Mouse (Mus musculus) CH12.LX (cell line): ENCODE data around the gene Phf14. TPM values are rescaled to one million over a fixed set of nuclear protein-coding genes. Genes with fewer than 3 reads are reported as not detected.

Source experiments
- DNase-seq: peaks from one replicate; pipeline ENCODE4 v3.0.0-alpha.2; 2013; ENCODE audit errors: extremely low read depth
- H3K27ac ChIP-seq: 2 replicates; pipeline ENCODE4 v1.5.1; 2012; ENCODE audit warnings: low read depth, mild to moderate bottlenecking, control low read depth, moderate library complexity; ENCODE audit not compliant: insufficient read depth
- H3K27me3 ChIP-seq: replicated peaks from 2 replicates; pipeline ENCODE3; 2012; ENCODE audit warnings: inconsistent platforms
- H3K36me3 ChIP-seq, 2 experiments: replicated peaks in 1 of 2; 2 replicates each; pipeline versions ENCODE3 to v1.6.1; 2012; ENCODE audit warnings: inconsistent platforms in 1 of 2, low read length in 1 of 2, mild to moderate bottlenecking in 1 of 2, mixed read lengths in 1 of 2, moderate library complexity in 1 of 2; ENCODE audit not compliant: control insufficient read depth in 1 of 2, insufficient read depth in 1 of 2
- H3K4me1 ChIP-seq, 2 experiments: 2 replicates each; pipeline ENCODE4 v1.6.1; 2012; ENCODE audit warnings: inconsistent platforms in 1 of 2, moderate library complexity in 1 of 2; ENCODE audit not compliant: insufficient read depth in 2 of 2, control insufficient read depth in 1 of 2
- H3K4me2 ChIP-seq: 2 replicates; pipeline ENCODE4 v1.6.1; 2012; ENCODE audit warnings: low read depth, mild to moderate bottlenecking, control low read depth; ENCODE audit not compliant: poor library complexity, insufficient read depth, severe bottlenecking
- H3K4me3 ChIP-seq, 3 experiments: fragments of 150-350 bp in 1 of 3; sonication (generic) in 1 of 3; replicated peaks in 1 of 3; 2 replicates each; pipeline versions ENCODE3 to v1.5.1; 2011 to 2012; ENCODE audit warnings: low read depth in 2 of 3, low read length in 2 of 3, mild to moderate bottlenecking in 2 of 3, moderate library complexity in 2 of 3, control low read depth in 1 of 3, improper control_type of control experiment in 1 of 3, inconsistent platforms in 1 of 3, mixed read lengths in 1 of 3; ENCODE audit not compliant: poor library complexity in 1 of 3
- H3K79me2 ChIP-seq: replicated peaks from 2 replicates; pipeline ENCODE4 v1.6.1; 2012; ENCODE audit warnings: mild to moderate bottlenecking, moderate library complexity; ENCODE audit not compliant: control insufficient read depth, poor library complexity, insufficient read depth, severe bottlenecking; ENCODE audit errors: extremely low read depth
- H3K9ac ChIP-seq: 2 replicates; pipeline ENCODE4 v1.6.1; 2012; ENCODE audit warnings: low read depth, mild to moderate bottlenecking, control low read depth, moderate library complexity; ENCODE audit not compliant: insufficient read depth
- H3K9me3 ChIP-seq: replicated peaks from 2 replicates; pipeline ENCODE3; 2012; ENCODE audit warnings: low read length, inconsistent platforms, mixed read lengths
- BHLHE40 ChIP-seq: IDR thresholded peaks from 2 replicates; pipeline ENCODE4 v1.6.1; 2011; ENCODE audit warnings: mild to moderate bottlenecking, low read depth, low read length, improper control_type of control experiment
- CHD1 ChIP-seq: IDR thresholded peaks from 2 replicates; pipeline ENCODE4 v1.6.1; 2012; ENCODE audit warnings: low read depth, low read length, improper control_type of control experiment, inconsistent platforms
- CHD2 ChIP-seq: IDR thresholded peaks from 2 replicates; pipeline ENCODE4 v1.6.1; 2011; ENCODE audit warnings: low read length, improper control_type of control experiment
- CTCF ChIP-seq, 2 experiments: IDR thresholded peaks in 1 of 2; conservative IDR thresholded peaks in 1 of 2; 2 replicates each; pipeline ENCODE4 v1.5.1; 2011 to 2012; ENCODE audit warnings: low read depth in 2 of 2, low read length in 2 of 2, improper control_type of control experiment in 1 of 2, inconsistent platforms in 1 of 2, mild to moderate bottlenecking in 1 of 2, moderate library complexity in 1 of 2
- E2F4 ChIP-seq: IDR thresholded peaks from 2 replicates; pipeline ENCODE4 v1.6.1; 2011; ENCODE audit warnings: low read depth, low read length, improper control_type of control experiment; ENCODE audit not compliant: insufficient replicate concordance
- ELF1 ChIP-seq: IDR thresholded peaks from 2 replicates; pipeline ENCODE4 v1.6.1; 2014; ENCODE audit warnings: low read depth, mild to moderate bottlenecking, inconsistent platforms, low read length, improper control_type of control experiment
- EP300 ChIP-seq: IDR thresholded peaks from 2 replicates; pipeline ENCODE4 v1.6.1; 2011; ENCODE audit warnings: low read length, improper control_type of control experiment
- ETS1 ChIP-seq: conservative IDR thresholded peaks from 2 replicates; pipeline ENCODE4 v1.6.1; 2012; ENCODE audit warnings: low read depth, mild to moderate bottlenecking, inconsistent platforms, low read length, improper control_type of control experiment, moderate library complexity
- GABPA ChIP-seq: IDR thresholded peaks from 2 replicates; pipeline ENCODE4 v1.6.1; 2012; ENCODE audit warnings: low read depth, low read length, improper control_type of control experiment, inconsistent platforms; ENCODE audit not compliant: insufficient replicate concordance
- HCFC1 ChIP-seq: IDR thresholded peaks from 2 replicates; pipeline ENCODE4 v1.6.1; 2012; ENCODE audit warnings: low read depth, mild to moderate bottlenecking, inconsistent platforms, low read length, improper control_type of control experiment
- JUN ChIP-seq: IDR thresholded peaks from 2 replicates; pipeline ENCODE4 v1.6.1; 2011; ENCODE audit warnings: low read depth, mild to moderate bottlenecking, low read length, improper control_type of control experiment, moderate library complexity; ENCODE audit not compliant: insufficient read depth
- JUND ChIP-seq: conservative IDR thresholded peaks from 2 replicates; pipeline ENCODE4 v1.6.1; 2011; ENCODE audit warnings: low read depth, low read length, improper control_type of control experiment
- KAT2A ChIP-seq: IDR thresholded peaks from 2 replicates; pipeline ENCODE4 v1.6.1; 2012; ENCODE audit warnings: low read length, improper control_type of control experiment, inconsistent platforms; ENCODE audit not compliant: insufficient replicate concordance
- MAFK ChIP-seq: IDR thresholded peaks from 2 replicates; pipeline ENCODE4 v1.6.1; 2011; ENCODE audit warnings: low read length, improper control_type of control experiment; ENCODE audit not compliant: insufficient replicate concordance
- MAX ChIP-seq: IDR thresholded peaks from 2 replicates; pipeline ENCODE4 v1.6.1; 2011; ENCODE audit warnings: low read length, improper control_type of control experiment
- MAZ ChIP-seq: IDR thresholded peaks from 2 replicates; pipeline ENCODE4 v1.6.1; 2012; ENCODE audit warnings: low read depth, mild to moderate bottlenecking, inconsistent platforms, low read length, improper control_type of control experiment, moderate library complexity
- MEF2A ChIP-seq: IDR thresholded peaks from 2 replicates; pipeline ENCODE4 v1.6.1; 2014; ENCODE audit warnings: low read depth, mild to moderate bottlenecking, inconsistent platforms, low read length, improper control_type of control experiment, borderline replicate concordance
- MXI1 ChIP-seq: IDR thresholded peaks from 2 replicates; pipeline ENCODE4 v1.6.1; 2011; ENCODE audit warnings: mild to moderate bottlenecking, low read depth, low read length, improper control_type of control experiment
- MYC ChIP-seq: IDR thresholded peaks from 2 replicates; pipeline ENCODE4 v1.6.1; 2011; ENCODE audit warnings: low read depth, mild to moderate bottlenecking, improper control_type of control experiment, low read length
- NELFE ChIP-seq: IDR thresholded peaks from 2 replicates; pipeline ENCODE4 v1.6.1; 2011; ENCODE audit warnings: low read depth, low read length, improper control_type of control experiment
- NRF1 ChIP-seq: IDR thresholded peaks from 2 replicates; pipeline ENCODE4 v1.6.1; 2014; ENCODE audit warnings: low read depth, mild to moderate bottlenecking, inconsistent platforms, low read length, improper control_type of control experiment, moderate library complexity
- PAX5 ChIP-seq: IDR thresholded peaks from 2 replicates; pipeline ENCODE4 v1.6.1; 2012; ENCODE audit warnings: low read length, inconsistent platforms, mixed read lengths
- POLR2A ChIP-seq: IDR thresholded peaks from 2 replicates; pipeline ENCODE4 v1.6.1; 2011; ENCODE audit warnings: low read depth, mild to moderate bottlenecking, improper control_type of control experiment, low read length
- POLR2AphosphoS2 ChIP-seq: IDR thresholded peaks from 2 replicates; pipeline ENCODE4 v1.6.1; 2011; ENCODE audit warnings: low read depth, low read length, improper control_type of control experiment
- RAD21 ChIP-seq: IDR thresholded peaks from 2 replicates; pipeline ENCODE4 v1.6.1; 2011; ENCODE audit warnings: low read depth, mild to moderate bottlenecking, low read length, improper control_type of control experiment, moderate library complexity
- RCOR1 ChIP-seq: conservative IDR thresholded peaks from 2 replicates; pipeline ENCODE4 v1.6.1; 2012; ENCODE audit warnings: low read depth, mild to moderate bottlenecking, inconsistent platforms, low read length, improper control_type of control experiment
- SIN3A ChIP-seq: IDR thresholded peaks from 2 replicates; pipeline ENCODE4 v1.6.1; 2012; ENCODE audit warnings: low read length, improper control_type of control experiment, inconsistent platforms
- SMC3 ChIP-seq: IDR thresholded peaks from 2 replicates; pipeline ENCODE4 v1.6.1; 2011; ENCODE audit warnings: low read depth, low read length, improper control_type of control experiment
- TBP ChIP-seq: conservative IDR thresholded peaks from 2 replicates; pipeline ENCODE4 v1.6.1; 2011; ENCODE audit warnings: low read depth, low read length, improper control_type of control experiment
- TCF12 ChIP-seq: IDR thresholded peaks from 2 replicates; pipeline ENCODE4 v1.6.1; 2014; ENCODE audit warnings: low read depth, mild to moderate bottlenecking, inconsistent platforms, low read length, improper control_type of control experiment
- UBTF ChIP-seq: IDR thresholded peaks from 2 replicates; pipeline ENCODE4 v1.6.1; 2012; ENCODE audit warnings: low read depth, mild to moderate bottlenecking, inconsistent platforms, low read length, improper control_type of control experiment, moderate library complexity
- USF1 ChIP-seq: IDR thresholded peaks from 2 replicates; pipeline ENCODE4 v1.6.1; 2014; ENCODE audit warnings: low read depth, mild to moderate bottlenecking, inconsistent platforms, low read length, improper control_type of control experiment
- USF2 ChIP-seq: conservative IDR thresholded peaks from 2 replicates; pipeline ENCODE4 v1.6.1; 2011; ENCODE audit warnings: low read depth, low read length, improper control_type of control experiment
- ZC3H11A ChIP-seq: IDR thresholded peaks from 2 replicates; pipeline ENCODE4 v1.6.1; 2012; ENCODE audit warnings: low read depth, mild to moderate bottlenecking, inconsistent platforms, low read length, improper control_type of control experiment
- ZKSCAN1 ChIP-seq: IDR thresholded peaks from 2 replicates; pipeline ENCODE4 v1.6.1; 2012; ENCODE audit warnings: low read depth, inconsistent platforms, low read length, improper control_type of control experiment, borderline replicate concordance
- ZMIZ1 ChIP-seq: IDR thresholded peaks from 2 replicates; pipeline ENCODE4 v1.6.1; 2012; ENCODE audit warnings: low read depth, mild to moderate bottlenecking, inconsistent platforms, low read length, improper control_type of control experiment
- ZNF384 ChIP-seq: IDR thresholded peaks from 2 replicates; pipeline ENCODE4 v1.6.1; 2012; ENCODE audit warnings: low read depth, low read length, improper control_type of control experiment, inconsistent platforms
- dilution Hi-C: fragments of 300-500 bp; cut with MboI; formaldehyde crosslinking; loops from 2 replicates; pipeline ENCODE4 v1.14.3; 2020; ENCODE audit warnings: low sequenced_read_pairs; ENCODE audit not compliant: extremely low pct_unique_long_range_greater_than_20kb, extremely low pct_ligation_motif_present
- in situ Hi-C: fragments of 300-500 bp; cut with MboI; formaldehyde crosslinking; loops from 3 replicates; pipeline ENCODE4 v1.14.3; 2019; ENCODE audit warnings: low sequenced_read_pairs, low pct_ligation_motif_present, low pct_unique_long_range_greater_than_20kb, mixed read lengths
- polyA plus RNA-seq: library from polyadenylated mRNA; unstranded; fragments of >175 nt; gene quantifications from 2 replicates; pipeline ENCODE4 v1.2.1, GENCODE M21; 2012; ENCODE audit warnings: low read depth; ENCODE audit not compliant: insufficient read length
- total RNA-seq, 2 experiments: library from RNA; depleted of rRNA; stranded (reverse); fragments of 300-350 nt in 1 of 2; fragments of >200 nt in 1 of 2; gene quantifications; 2 replicates each; pipeline ENCODE4 v1.2.3; 2012 to 2014

The Phf14 gene
- total and polyA plus RNA-seq, 3 experiments, result 24.7 to 41.2 (median 26.0) TPM

- DNase-seq, result peak; percentile 93
- in situ Hi-C loops, result no loop called here
- H3K36me3 ChIP-seq, result peaks cover 5 to 29% of the 10 kb centered on the region in 2 experiments
- H3K27me3 ChIP-seq, result no peaks in the 10 kb centered on the region
- dilution Hi-C loops, result no loop called here
- peak overlapping the region; percentile 59 to 80 (median 65) for H3K4me3 ChIP-seq
- no peaks in the 10 kb centered on the region for H3K9me3 ChIP-seq
- H3K27ac ChIP-seq, result 0 out of 2 replicates have a peak overlapping the region, but pooled peaks have one; percentile 28
- H3K4me2 ChIP-seq, result peak overlapping the region; percentile 93
- peaks cover 0 to 15% of the 10 kb centered on the region in 2 experiments; a peak in 2 of 4 replicates for H3K4me1 ChIP-seq
- H3K79me2 ChIP-seq, result peaks cover 4% of the 10 kb centered on the region
- H3K9ac ChIP-seq, result peak overlapping the region; percentile 71
- peak; percentile 98 for TF ChIP-seq SIN3A
- TF ChIP-seq NRF1, result peak; percentile 17; the same call in 1 of the 2 replicates
- peak; percentile 91 for TF ChIP-seq NELFE
- TF ChIP-seq BHLHE40, result no peak; the same call in 1 of the 2 replicates
- TF ChIP-seq HCFC1, result peak; percentile 57
- no peak; the same call in 1 of the 2 replicates for TF ChIP-seq CHD1
- TF ChIP-seq JUND, result 0 out of 2 replicates have a peak, but pooled peaks have one; percentile 32
- TF ChIP-seq PAX5, result no peak
- TF ChIP-seq MAZ, result peak; percentile 70
- TF ChIP-seq USF2, result no peak
- TF ChIP-seq ZNF384, result peak; percentile 49; the same call in 1 of the 2 replicates
- no peak; the same call in 1 of the 2 replicates for TF ChIP-seq MEF2A
- peak; percentile 60; the same call in 1 of the 2 replicates for TF ChIP-seq MXI1
- TF ChIP-seq KAT2A, result peak; percentile 42; the same call in 1 of the 2 replicates
- no peak for TF ChIP-seq ZKSCAN1
- peak; percentile 71; the same call in 1 of the 2 replicates for TF ChIP-seq ZMIZ1
- TF ChIP-seq ZC3H11A, result peak; percentile 48
- TF ChIP-seq RAD21, result peak; percentile 83
- TF ChIP-seq CTCF (conservative IDR thresholded peaks at IDR 0.05 in 1 of 2, IDR thresholded peaks at IDR 0.05 in 1 of 2; ENCODE audit: low read depth in 2 of 2, low read length in 2 of 2), result peak; percentile 18 to 85; a peak in 2 of 4 replicates
- peak; percentile 94 for TF ChIP-seq TBP
- TF ChIP-seq USF1, result no peak
- peak; percentile 95 for TF ChIP-seq POLR2A
- no peak for TF ChIP-seq GABPA
- peak; percentile 67; the same call in 1 of the 2 replicates for TF ChIP-seq EP300
- no peak for TF ChIP-seq UBTF
- peak; percentile 80 for TF ChIP-seq TCF12
- no peak for TF ChIP-seq CHD2
- TF ChIP-seq MAX, result peak; percentile 50; the same call in 1 of the 2 replicates
- peak; percentile 83 for TF ChIP-seq SMC3
- TF ChIP-seq MAFK, result peak; percentile 59; the same call in 1 of the 2 replicates
- 0 out of 2 replicates have a peak, but pooled peaks have one; percentile 64 for TF ChIP-seq E2F4
- TF ChIP-seq POLR2AphosphoS2, result peak; percentile 94
- no peak for TF ChIP-seq JUN
- peak; percentile 71 for TF ChIP-seq MYC
- TF ChIP-seq ELF1, result peak; percentile 65
- TF ChIP-seq RCOR1, result 0 out of 2 replicates have a peak, but pooled peaks have one; percentile 16
- peak; percentile 49 for TF ChIP-seq ETS1
Measured at GRCm38 (mm10) chr6:12125031-12125803, 217.6 kb downstream of the Phf14 start.
